Mouse (Mus musculus) kidney, postnatal 0 days (tissue): ENCODE measurements at regions not wholly inside any gene's neighbourhood (a gene's known extent, or its start where the extent isn't known, plus 50 kb on each side); places are given as distances from the start of the nearest gene placed in this dataset.

Source experiments
- ATAC-seq: fragments of 200-750 bp; cut with Nextera tagmentation; replicated peaks from 2 replicates; pipeline ENCODE4 v1.8.0; 2017; ENCODE audit warnings: low read depth, moderate number of reproducible peaks, moderate TSS enrichment, moderate library complexity; ENCODE audit not compliant: low FRiP score
- DNase-seq: peaks from one replicate; pipeline ENCODE4 v3.0.0-alpha.2; 2016; ENCODE audit warnings: low spot score
- H3K27ac ChIP-seq: fragments of 300-500 bp; sonication (generic); 2 replicates; pipeline ENCODE4 v1.5.1; 2014; ENCODE audit warnings: mild to moderate bottlenecking
- H3K27me3 ChIP-seq: fragments of 300-500 bp; sonication (generic); 2 replicates; pipeline ENCODE4 v1.6.1; 2014; ENCODE audit warnings: low read length, mixed read lengths; ENCODE audit not compliant: insufficient read depth
- H3K36me3 ChIP-seq: fragments of 300-500 bp; sonication (generic); 2 replicates; pipeline ENCODE4 v1.6.1; 2014; ENCODE audit warnings: low read length, mixed read lengths; ENCODE audit not compliant: insufficient read depth
- H3K4me1 ChIP-seq: fragments of 300-500 bp; sonication (generic); replicated peaks from 2 replicates; pipeline ENCODE4 v1.6.1; 2014; ENCODE audit warnings: antibody characterized with exemption, low read length, mixed read lengths; ENCODE audit not compliant: insufficient read depth
- H3K4me2 ChIP-seq: fragments of 300-500 bp; sonication (generic); 2 replicates; pipeline ENCODE4 v1.6.1; 2014; ENCODE audit warnings: mild to moderate bottlenecking, low read length, moderate library complexity, mixed read lengths
- H3K4me3 ChIP-seq: fragments of 300-500 bp; sonication (generic); replicated peaks from 2 replicates; pipeline ENCODE4 v1.5.1; 2014; ENCODE audit warnings: low read depth, low read length
- H3K9ac ChIP-seq: fragments of 300-500 bp; sonication (generic); 2 replicates; pipeline ENCODE4 v1.6.1; 2014; ENCODE audit warnings: low read depth, low read length
- H3K9me3 ChIP-seq: fragments of 300-500 bp; sonication (generic); replicated peaks from 2 replicates; pipeline ENCODE4 v1.6.1; 2016; ENCODE audit warnings: low read length, inconsistent platforms, mixed read lengths
- CTCF ChIP-seq: IDR thresholded peaks from 2 replicates; pipeline ENCODE4 v1.5.1; 2016; ENCODE audit warnings: antibody characterized with exemption, low read depth, mild to moderate bottlenecking, moderate library complexity
- WGBS: fragments of 180-500 bp; shearing (Covaris S2); extraction: QIAGEN DNeasy Blood & Tissue Kit; methylation state at CpG from one replicate; pipeline ENCODE4 v1.1.7; 2014; 5-methylcytosine and 5-hydroxymethylcytosine counted together

GRCm38 (mm10) chr14:115040091-115040571 lies 51.9 kb upstream of the Gpc5 start:
- Histone ChIP-seq H3K4me2 (peak overlapping the region; percentile 91), H3K4me3 (peak overlapping the region; percentile 94), H3K9ac (peak overlapping the region; percentile 92), H3K36me3 (peaks cover 17% of the 10 kb centered on the region), H3K9me3 (no peaks in the 10 kb centered on the region), H3K4me1 (peaks cover 9% of the 10 kb centered on the region; the same call in 1 of the 2 replicates), H3K27ac (no peak overlapping the region), H3K27me3 (peaks cover 5% of the 10 kb centered on the region; the same call in 1 of the 2 replicates)
- TF ChIP-seq CTCF, result no peak
- ATAC-seq (peak; percentile 12), DNase-seq (peak; percentile 55)
- WGBS, result 1% methylated on average over 30 of the region's 30 CpGs

GRCm38 (mm10) chr14:115040578-115041206 lies 51.3 kb upstream of the Gpc5 start:
- H3K36me3 ChIP-seq, result peaks cover 22% of the 10 kb centered on the region
- peak overlapping the region; percentile 93 for H3K27ac ChIP-seq
- DNase-seq, result peak; percentile 96
- peak overlapping the region; percentile 92 for H3K9ac ChIP-seq
- H3K4me1 ChIP-seq, result peaks cover 9% of the 10 kb centered on the region; the same call in 1 of the 2 replicates
- ATAC-seq, result peak; percentile 87
- peaks cover 5% of the 10 kb centered on the region; the same call in 1 of the 2 replicates for H3K27me3 ChIP-seq
- peak overlapping the region; percentile 94 for H3K4me3 ChIP-seq
- peak overlapping the region; percentile 91 for H3K4me2 ChIP-seq
- H3K9me3 ChIP-seq, result no peaks in the 10 kb centered on the region
- no peak for TF ChIP-seq CTCF
- WGBS, result under 1% methylated on average over 81 of the region's 94 CpGs

- WGBS, result under 1% methylated on average over 53 of the region's 126 CpGs
- ATAC-seq, result peak; percentile 29
- Histone ChIP-seq H3K4me2 (peak overlapping the region; percentile 91), H3K4me1 (peaks cover 9% of the 10 kb centered on the region; the same call in 1 of the 2 replicates), H3K4me3 (peak overlapping the region; percentile 94), H3K36me3 (peaks cover 23% of the 10 kb centered on the region), H3K9me3 (no peaks in the 10 kb centered on the region), H3K27ac (peak overlapping the region; percentile 93), H3K27me3 (peaks cover 5% of the 10 kb centered on the region; the same call in 1 of the 2 replicates), H3K9ac (peak overlapping the region; percentile 92)
- no peak for TF ChIP-seq CTCF
- no peak for DNase-seq
These were observed 50.5 kb upstream of the Gpc5 start for GRCm38 (mm10) chr14:115041336-115042054.

GRCm38 (mm10) chr14:115042055-115042564 lies 49.9 kb upstream of the Gpc5 start:
- TF ChIP-seq CTCF, result peak; percentile 76
- Histone ChIP-seq H3K27ac (peak overlapping the region; percentile 93), H3K27me3 (peaks cover 5% of the 10 kb centered on the region; the same call in 1 of the 2 replicates), H3K9me3 (no peaks in the 10 kb centered on the region), H3K9ac (peak overlapping the region; percentile 92), H3K36me3 (peaks cover 28% of the 10 kb centered on the region), H3K4me3 (peak overlapping the region; percentile 94), H3K4me1 (peaks cover 9% of the 10 kb centered on the region; the same call in 1 of the 2 replicates), H3K4me2 (peak overlapping the region; percentile 91)
- peak; percentile 89 for DNase-seq
- 0% methylated on average over 37 of the region's 51 CpGs for WGBS
- peak; percentile 84 for ATAC-seq
